ENCODE assay signal across 8 mouse cellular contexts in the genomic region with DNA sequence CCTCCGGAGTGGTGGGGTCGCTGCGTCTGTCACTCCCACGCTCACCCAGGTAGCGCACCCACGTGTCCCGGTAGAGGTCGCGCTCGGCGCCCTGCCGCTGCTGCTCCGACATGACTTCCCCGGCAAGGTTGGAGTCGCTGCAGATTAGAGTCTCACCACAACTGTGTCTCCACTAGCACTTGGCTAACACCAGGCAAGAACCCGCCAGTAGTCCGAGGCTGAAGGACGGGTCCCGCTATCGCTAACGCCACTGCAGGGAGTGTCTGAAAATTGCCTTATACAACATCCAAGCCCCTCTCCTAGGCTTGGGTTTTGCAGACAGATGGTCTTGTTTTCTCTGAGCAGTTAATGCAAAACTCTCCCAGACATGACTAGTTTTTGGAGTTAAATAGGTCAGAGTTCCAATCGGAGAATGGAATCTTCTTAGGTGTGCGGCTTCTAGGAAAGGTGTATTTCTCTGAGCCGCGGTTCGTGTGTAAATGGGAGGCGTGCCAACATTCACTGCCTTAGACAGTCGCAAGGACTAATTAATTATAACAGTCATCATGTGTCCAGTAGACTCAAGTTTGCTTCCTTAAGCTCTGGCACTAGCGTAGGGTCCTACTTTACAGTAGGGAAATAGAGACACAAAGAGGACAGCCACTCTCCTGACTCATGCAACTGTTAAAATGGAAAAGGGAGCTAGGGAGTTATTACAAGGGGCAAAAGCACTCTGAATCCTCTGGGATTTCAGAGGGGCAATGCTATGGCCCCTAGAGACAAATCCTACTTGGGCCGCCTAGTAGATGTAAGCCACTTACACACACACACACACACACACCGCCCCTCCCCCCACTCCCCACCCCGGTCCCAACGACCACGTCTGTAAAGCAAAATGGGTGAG. TPM values are rescaled to one million over a fixed set of nuclear protein-coding genes. Genes with fewer than 3 reads are reported as not detected.
A peak's percentile ranks its signal among the peaks of the same experiment; 100 is the strongest.
DNase-seq lines count a peak whose midpoint lies in the region; ATAC-seq lines count a peak whose summit lies in the region.

Gene Mtfp1, minus strand, starts transcription at position 275 of the 883 bp plus-strand sequence.

- no peaks in the 10 kb centered on the region for H3K36me3 ChIP-seq in forebrain, embryonic 16.5 days (ENCODE audit: control insufficient read depth, insufficient read depth)
- no peaks in the 10 kb centered on the region for H3K36me3 ChIP-seq in hindbrain, embryonic 12.5 days

- H3K27me3 ChIP-seq in forebrain, embryonic 16.5 days (replicated peaks; ENCODE audit: control insufficient read depth, insufficient read depth, low read length) = no peaks in the 10 kb centered on the region
- no peaks in the 10 kb centered on the region for H3K27me3 ChIP-seq in hindbrain, embryonic 12.5 days

- peak within 1 kb of the TSS; percentile 53 for H3K4me3 ChIP-seq in forebrain, embryonic 16.5 days (replicated peaks; ENCODE audit: low read length)
- peak within 1 kb of the TSS; percentile 49 for H3K4me3 ChIP-seq in hindbrain, embryonic 12.5 days

- ATAC-seq in forebrain, embryonic 16.5 days = no peak
- no peak for ATAC-seq in hindbrain, embryonic 12.5 days (ENCODE audit: low FRiP score)

- DNase-seq in MEL-GATA-1-ER (ENCODE audit: extremely low read depth, low read depth) = peak; percentile 66
- DNase-seq in cerebellum, adult 11-12 months = peak; percentile 75
- peak; percentile 60 to 73 for DNase-seq in layer of hippocampus, postnatal 14 days (ENCODE audit: low spot score in 2 of 2)
- DNase-seq in lung, postnatal 14 days = peak; percentile 54
- DNase-seq in retina, postnatal 7 days (ENCODE audit: low read depth, low spot score) = peak; percentile 51
- DNase-seq in thymus, postnatal 4 days = peak; percentile 81

- WGBS in forebrain, embryonic 16.5 days = 6% methylated on average over 32 of the region's 34 CpGs
- 9% methylated on average over 33 of the region's 34 CpGs for WGBS in hindbrain, embryonic 12.5 days

- peaks cover 16% of the 10 kb centered on the region for H3K4me1 ChIP-seq in forebrain, embryonic 16.5 days (replicated peaks; ENCODE audit: control insufficient read depth, insufficient read depth, low read length)
- H3K4me1 ChIP-seq in hindbrain, embryonic 12.5 days = peaks cover 25% of the 10 kb centered on the region

- no peaks in the 10 kb centered on the region for H3K9me3 ChIP-seq in forebrain, embryonic 16.5 days (ENCODE audit: control insufficient read depth, low read length)
- H3K9me3 ChIP-seq in hindbrain, embryonic 12.5 days (replicated peaks) = no peaks in the 10 kb centered on the region

- H3K4me2 ChIP-seq in forebrain, embryonic 16.5 days (ENCODE audit: low read length) = peak within 1 kb of the TSS; percentile 64
- H3K4me2 ChIP-seq in hindbrain, embryonic 12.5 days (replicated peaks) = peak within 1 kb of the TSS; percentile 85

- H3K27ac ChIP-seq in forebrain, embryonic 16.5 days (ENCODE audit: low read length) = peak within 1 kb of the TSS; percentile 65
- peak within 1 kb of the TSS; percentile 87 for H3K27ac ChIP-seq in hindbrain, embryonic 12.5 days

- H3K9ac ChIP-seq in forebrain, embryonic 16.5 days (replicated peaks; ENCODE audit: low read depth, low read length) = peak within 1 kb of the TSS; percentile 59
- H3K9ac ChIP-seq in hindbrain, embryonic 12.5 days = peak within 1 kb of the TSS; percentile 86

RNA-seq across cellular contexts. Expression of gene Mtfp1, which starts in this region (rescaled TPM):
- polyA plus RNA-seq in forebrain, embryonic 16.5 days (2015; fragmentation: Nextera tagmentation; extraction: Ambion mirVana) = 8.8 and 10.3 TPM in 2 replicates
- 5.4 and 5.6 TPM in 2 replicates for polyA plus RNA-seq in hindbrain, embryonic 12.5 days (2016; fragmentation: Nextera tagmentation; extraction: Ambion mirVana)
- 100 to 1,000 TPM in 1 of 2 experiments, 10 to 100 TPM in 1; 95.0 to 100 TPM for total RNA-seq in layer of hippocampus, postnatal 14 days (2021)
